Mouse (Mus musculus): Measurements from ENCODE around the gene Ttll8.

GRCm38 (mm10) chr15:88919328-88919727, 34.9 kb downstream of the Ttll8 start:
- no peak for TF ChIP-seq POLR2A (IDR thresholded peaks at IDR 0.05; ENCODE audit: borderline replicate concordance, low read depth, low read length)
- no peak for TF ChIP-seq CTCF (IDR thresholded peaks at IDR 0.05; ENCODE audit: low read depth, low read length)
